Mouse (Mus musculus) limb, embryonic 15.5 days (tissue): Measurements from ENCODE around the gene Kcnk12. TPM values are rescaled to one million over a fixed set of nuclear protein-coding genes. Genes with fewer than 3 reads are reported as not detected.

Experiments
- ATAC-seq: fragments of 200-750 bp; cut with Nextera tagmentation; 2 replicates; pipeline ENCODE4 v1.8.0; 2017; ENCODE audit warnings: low read depth, moderate TSS enrichment; ENCODE audit not compliant: insufficient number of reproducible peaks, low FRiP score, low TSS enrichment
- H3K27ac ChIP-seq: fragments of 300-500 bp; sonication (generic); 2 replicates; pipeline ENCODE4 v1.5.1; 2015; ENCODE audit warnings: moderate library complexity, mild to moderate bottlenecking, inconsistent platforms
- H3K27me3 ChIP-seq: fragments of 300-500 bp; sonication (generic); 2 replicates; pipeline ENCODE4 v1.6.1; 2015; ENCODE audit warnings: inconsistent platforms
- H3K36me3 ChIP-seq: fragments of 300-500 bp; sonication (generic); 2 replicates; pipeline ENCODE4 v1.6.1; 2015; ENCODE audit warnings: inconsistent platforms
- H3K4me1 ChIP-seq: fragments of 300-500 bp; sonication (generic); 2 replicates; pipeline ENCODE4 v1.6.1; 2015; ENCODE audit warnings: inconsistent platforms
- H3K4me2 ChIP-seq: fragments of 300-500 bp; sonication (generic); 2 replicates; pipeline ENCODE4 v1.6.1; 2015; ENCODE audit warnings: mild to moderate bottlenecking, inconsistent platforms
- H3K4me3 ChIP-seq: fragments of 300-500 bp; sonication (generic); 2 replicates; pipeline ENCODE4 v1.5.1; 2015; ENCODE audit warnings: mild to moderate bottlenecking, inconsistent platforms
- H3K9ac ChIP-seq: fragments of 300-500 bp; sonication (generic); 2 replicates; pipeline ENCODE4 v1.6.1; 2015; ENCODE audit warnings: inconsistent platforms
- H3K9me3 ChIP-seq: fragments of 300-500 bp; sonication (generic); 2 replicates; pipeline ENCODE4 v1.6.1; 2016; ENCODE audit warnings: inconsistent platforms
- WGBS: fragments of 180-500 bp; shearing (Covaris S2); methylation state at CpG from one replicate; pipeline ENCODE4 v1.1.7; 2015; 5-methylcytosine and 5-hydroxymethylcytosine counted together
- polyA plus RNA-seq: library from polyadenylated mRNA; unstranded; fragments of >200 nt; fragmentation: Nextera tagmentation; extraction: Ambion mirVana; gene quantifications from 2 replicates; pipeline ENCODE4 v1.2.1, GENCODE M21; 2015

Gene Kcnk12
- polyA plus RNA-seq, 1 experiment from 2014 or later: not detected

DNA sequence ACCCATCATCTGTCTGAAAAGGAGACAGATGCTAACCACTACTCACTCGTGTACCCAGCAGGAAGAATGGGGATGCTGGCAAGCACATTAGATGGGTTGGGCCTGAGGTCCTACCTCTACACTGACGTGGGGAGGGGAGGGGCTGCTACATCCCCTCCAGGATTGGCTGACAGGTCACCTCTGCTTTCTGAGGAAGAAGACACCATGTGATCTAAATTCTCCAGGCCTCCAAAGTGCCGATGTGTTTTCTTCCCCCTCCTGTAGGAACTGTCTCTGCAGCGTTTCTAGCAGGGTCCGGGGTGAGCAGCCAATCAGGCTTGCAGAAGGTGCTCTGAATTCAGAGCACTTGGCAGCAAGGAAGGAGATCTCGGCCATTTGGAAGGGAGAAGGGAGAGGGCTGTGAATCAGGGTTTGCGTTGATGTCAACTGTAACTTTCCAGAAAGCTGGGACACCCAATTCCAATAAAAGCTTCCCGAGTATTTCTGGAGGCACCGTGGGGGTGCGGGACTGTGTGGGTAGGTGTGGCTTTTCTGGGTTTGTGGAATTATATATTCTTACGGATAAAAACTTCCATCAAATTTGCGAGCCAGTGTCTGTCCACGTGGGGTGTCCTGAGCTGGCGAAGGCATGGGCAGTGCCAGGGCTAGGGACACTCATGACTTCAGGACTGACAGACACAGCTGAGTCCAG, 13.5 kb downstream of the Kcnk12 start:
- no peaks in the 10 kb centered on the region for H3K4me1 ChIP-seq
- no peak overlapping the region for H3K4me2 ChIP-seq
- no peak for ATAC-seq
- H3K4me3 ChIP-seq: no peak overlapping the region
- WGBS: 52% methylated on average over 14 of the region's 14 CpGs
- no peaks in the 10 kb centered on the region for H3K9me3 ChIP-seq
- no peak overlapping the region for H3K27ac ChIP-seq
- H3K27me3 ChIP-seq: no peaks in the 10 kb centered on the region
- no peaks in the 10 kb centered on the region for H3K36me3 ChIP-seq
- no peak overlapping the region for H3K9ac ChIP-seq

DNA sequence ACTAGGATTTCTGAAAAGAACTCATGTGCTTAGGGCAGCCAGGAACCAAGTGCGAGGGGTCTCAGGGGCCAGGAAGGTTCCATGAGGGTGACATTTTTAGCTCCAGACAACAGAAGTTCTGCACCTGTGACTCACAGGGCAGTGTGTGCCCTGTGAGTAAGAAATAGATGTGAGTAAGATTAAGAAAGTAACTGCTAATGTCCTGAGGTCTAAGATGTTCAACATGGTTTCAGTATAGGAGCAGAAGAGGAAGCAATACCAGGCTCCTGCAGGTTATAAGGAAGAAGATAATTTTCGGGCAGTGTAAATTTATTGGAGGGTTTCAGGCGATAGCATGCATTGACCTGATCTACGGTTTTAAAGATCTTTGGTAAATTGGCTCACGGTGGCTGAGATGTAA, 16.6 kb downstream of the Kcnk12 start:
- Histone ChIP-seq H3K4me3 (no peak overlapping the region), H3K9me3 (no peaks in the 10 kb centered on the region), H3K9ac (no peak overlapping the region), H3K36me3 (no peaks in the 10 kb centered on the region), H3K27ac (no peak overlapping the region), H3K4me2 (no peak overlapping the region), H3K27me3 (no peaks in the 10 kb centered on the region), H3K4me1 (no peaks in the 10 kb centered on the region)
- ATAC-seq: no peak
- WGBS: 83% methylated on average over 5 of the region's 5 CpGs

DNA sequence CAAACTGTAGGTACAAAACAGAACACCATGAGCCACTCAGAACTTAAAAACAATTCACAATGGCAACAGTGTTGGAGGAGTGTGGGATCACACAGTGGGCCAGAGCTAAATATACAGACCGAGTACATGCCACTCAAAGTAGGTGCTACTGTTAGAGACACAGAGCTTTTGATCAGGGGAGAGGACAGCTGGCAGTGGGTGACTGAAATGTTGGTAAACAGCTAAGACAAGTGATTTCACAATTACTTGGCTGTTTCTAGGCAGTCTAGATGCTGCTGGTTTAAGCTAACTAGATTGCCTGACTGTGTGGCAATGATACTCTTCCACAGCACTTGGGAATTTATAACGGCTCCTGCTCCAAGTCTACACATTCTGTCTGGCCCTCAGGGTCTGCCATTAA, 17.6 kb downstream of the Kcnk12 start:
- no peak overlapping the region for H3K27ac ChIP-seq
- H3K27me3 ChIP-seq: no peaks in the 10 kb centered on the region
- H3K4me1 ChIP-seq: no peaks in the 10 kb centered on the region
- no peaks in the 10 kb centered on the region for H3K36me3 ChIP-seq
- no peak overlapping the region for H3K4me2 ChIP-seq
- H3K9ac ChIP-seq: no peak overlapping the region
- no peak for ATAC-seq
- no peaks in the 10 kb centered on the region for H3K9me3 ChIP-seq
- no peak overlapping the region for H3K4me3 ChIP-seq
- 52% methylated on average over 2 of the region's 2 CpGs for WGBS

DNA sequence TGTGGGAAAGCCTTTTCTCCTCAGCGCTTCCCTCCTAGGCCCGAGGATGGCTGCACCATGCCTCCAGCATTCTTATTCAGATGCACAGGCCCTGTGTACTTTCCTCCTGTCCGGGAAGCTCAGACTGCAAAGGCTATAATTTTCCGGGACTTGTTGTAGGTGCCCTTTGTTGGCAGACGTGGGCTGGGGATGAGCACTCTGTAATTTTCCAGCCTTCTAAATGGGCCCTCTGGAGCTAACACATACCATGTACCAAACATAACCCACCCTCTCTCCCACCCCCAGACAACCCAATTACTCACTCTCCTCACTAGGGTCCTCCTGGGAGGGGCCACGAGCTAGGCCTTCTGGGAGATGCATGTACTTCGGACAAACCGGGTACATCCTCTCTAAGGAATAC, 22.8 kb downstream of the Kcnk12 start:
- 77% methylated on average over 8 of the region's 8 CpGs for WGBS

DNA sequence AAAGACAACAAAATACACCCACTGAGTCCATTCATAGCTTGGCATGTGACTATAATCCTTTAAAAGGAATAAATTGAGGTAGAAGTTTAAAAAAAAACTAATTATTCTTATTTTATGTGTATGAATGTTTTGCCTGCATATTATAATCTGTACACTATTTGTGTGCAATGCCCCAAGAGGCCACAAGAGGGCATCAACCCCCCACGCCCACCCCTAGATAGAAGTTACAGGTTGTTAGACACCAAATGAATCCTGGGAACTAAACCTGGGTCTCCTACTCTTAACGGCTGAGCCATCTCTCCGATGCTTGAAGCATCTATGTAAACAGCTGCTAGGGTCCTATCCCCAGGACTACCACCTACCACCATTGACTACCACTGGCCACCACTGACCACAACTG, 24.6 kb downstream of the Kcnk12 start:
- WGBS: 82% methylated on average over 3 of the region's 3 CpGs
- no peak overlapping the region for H3K9ac ChIP-seq
- no peak for ATAC-seq

More for the DNA sequence above, 22.8 kb downstream of the Kcnk12 start:
- no peak for ATAC-seq
- no peaks in the 10 kb centered on the region for H3K4me1 ChIP-seq
- no peak overlapping the region for H3K4me2 ChIP-seq
- no peak overlapping the region for H3K27ac ChIP-seq
- no peaks in the 10 kb centered on the region for H3K36me3 ChIP-seq
- H3K27me3 ChIP-seq: no peaks in the 10 kb centered on the region
- no peaks in the 10 kb centered on the region for H3K9me3 ChIP-seq
- no peak overlapping the region for H3K9ac ChIP-seq
- no peak overlapping the region for H3K4me3 ChIP-seq

DNA sequence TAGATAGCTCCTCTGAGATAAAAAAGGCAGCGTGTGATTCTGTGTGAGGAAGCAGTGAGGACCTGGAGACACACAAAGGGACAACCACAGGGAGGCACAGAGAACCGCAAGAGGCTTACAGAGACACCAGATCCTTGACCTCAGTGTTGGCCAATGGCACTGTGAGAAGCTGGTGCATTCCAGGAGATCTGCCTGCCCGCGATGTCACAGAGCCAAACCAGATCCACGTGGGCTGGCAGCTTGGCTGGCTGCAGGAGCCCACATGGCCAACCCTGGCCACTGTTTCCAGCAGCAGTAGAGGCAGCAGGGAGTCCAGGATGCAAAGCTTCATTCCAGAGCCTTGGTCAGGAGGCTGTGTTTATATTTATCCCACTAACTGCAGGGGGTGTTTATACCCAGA, 27.0 kb downstream of the Kcnk12 start:
- Histone ChIP-seq H3K9ac (no peak overlapping the region), H3K27me3 (no peaks in the 10 kb centered on the region), H3K27ac (no peak overlapping the region), H3K9me3 (no peaks in the 10 kb centered on the region), H3K4me3 (no peak overlapping the region), H3K36me3 (no peaks in the 10 kb centered on the region), H3K4me2 (no peak overlapping the region), H3K4me1 (no peaks in the 10 kb centered on the region)
- 47% methylated on average over 5 of the region's 5 CpGs for WGBS
- ATAC-seq: no peak

More for the DNA sequence above, 24.6 kb downstream of the Kcnk12 start:
- no peak overlapping the region for H3K4me3 ChIP-seq
- H3K9me3 ChIP-seq: no peaks in the 10 kb centered on the region
- no peaks in the 10 kb centered on the region for H3K36me3 ChIP-seq
- no peak overlapping the region for H3K4me2 ChIP-seq
- H3K4me1 ChIP-seq: no peaks in the 10 kb centered on the region
- H3K27me3 ChIP-seq: no peaks in the 10 kb centered on the region
- H3K27ac ChIP-seq: no peak overlapping the region

DNA sequence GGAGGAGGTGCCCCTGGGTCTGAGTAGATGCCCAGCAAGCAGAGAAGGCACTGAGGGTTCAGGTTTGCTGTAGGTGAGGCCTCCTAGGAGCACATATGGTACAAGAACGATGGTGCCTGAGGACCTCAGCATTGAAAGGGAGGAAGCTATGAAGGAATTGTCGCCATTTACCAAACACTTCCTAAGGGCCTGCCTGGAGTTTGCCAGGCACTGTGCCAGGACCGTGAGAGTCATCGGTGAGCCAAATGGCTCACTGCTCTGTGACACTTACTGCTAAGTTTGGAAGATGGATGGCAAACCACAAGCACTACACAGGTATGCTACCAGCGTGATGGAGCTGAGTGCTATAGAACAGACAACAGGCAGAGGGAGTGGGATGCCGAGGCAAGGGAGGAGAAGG, 30.9 kb downstream of the Kcnk12 start:
- Histone ChIP-seq H3K9ac (no peak overlapping the region), H3K27ac (no peak overlapping the region), H3K4me3 (no peak overlapping the region), H3K27me3 (no peaks in the 10 kb centered on the region), H3K36me3 (no peaks in the 10 kb centered on the region), H3K4me1 (no peaks in the 10 kb centered on the region), H3K9me3 (no peaks in the 10 kb centered on the region), H3K4me2 (no peak overlapping the region)
- ATAC-seq: no peak
- WGBS: 83% methylated on average over 6 of the region's 6 CpGs

DNA sequence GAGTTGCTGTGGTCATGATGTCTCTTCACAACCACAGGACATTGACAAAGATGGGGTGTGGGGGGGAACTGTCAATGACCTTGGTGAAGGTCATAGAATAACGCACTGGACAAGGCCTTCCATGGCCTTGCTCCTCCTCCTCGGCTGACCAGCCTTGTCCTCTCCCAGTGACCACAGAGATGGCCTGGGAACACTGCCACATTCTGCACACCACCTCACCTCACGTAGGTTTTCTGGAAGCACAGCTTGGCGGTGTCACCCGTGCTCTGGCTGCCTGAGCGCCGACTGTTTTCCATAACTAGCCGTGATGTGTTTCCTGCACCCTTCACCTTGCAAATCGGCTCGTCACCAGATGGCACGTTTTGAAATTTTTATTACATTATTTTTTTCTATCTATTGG, 32.8 kb downstream of the Kcnk12 start:
- no peaks in the 10 kb centered on the region for H3K36me3 ChIP-seq

DNA sequence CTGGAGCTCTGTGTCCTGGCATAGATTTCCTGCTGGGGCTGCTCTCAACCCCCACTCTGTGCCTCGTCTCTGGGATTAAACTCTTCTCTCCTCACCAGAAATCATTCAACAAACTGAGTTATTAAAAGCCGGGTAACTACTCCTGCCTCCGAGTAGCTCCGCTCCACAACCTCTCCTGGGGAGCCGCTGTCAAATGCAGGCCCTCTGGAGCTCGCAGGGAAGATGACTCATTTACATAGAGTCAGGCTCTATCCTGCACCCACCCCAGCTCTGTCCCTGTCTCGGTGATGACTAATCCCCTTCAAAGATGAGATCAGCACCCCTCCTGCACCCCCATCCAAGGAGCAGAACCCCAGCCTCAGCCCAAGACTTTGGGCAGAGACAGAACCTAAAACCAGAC, 34.6 kb downstream of the Kcnk12 start:
- Histone ChIP-seq H3K4me1 (no peaks in the 10 kb centered on the region), H3K27me3 (no peaks in the 10 kb centered on the region), H3K4me2 (no peak overlapping the region), H3K9ac (no peak overlapping the region), H3K9me3 (no peaks in the 10 kb centered on the region), H3K4me3 (no peak overlapping the region), H3K36me3 (no peaks in the 10 kb centered on the region), H3K27ac (no peak overlapping the region)
- no peak for ATAC-seq
- 44% methylated on average over 7 of the region's 7 CpGs for WGBS

More for the DNA sequence above, 32.8 kb downstream of the Kcnk12 start:
- Histone ChIP-seq H3K27me3 (no peaks in the 10 kb centered on the region), H3K4me3 (no peak overlapping the region), H3K4me2 (no peak overlapping the region), H3K9me3 (no peaks in the 10 kb centered on the region), H3K9ac (no peak overlapping the region), H3K4me1 (no peaks in the 10 kb centered on the region), H3K27ac (no peak overlapping the region)
- 88% methylated on average over 11 of the region's 11 CpGs for WGBS
- ATAC-seq: no peak

DNA sequence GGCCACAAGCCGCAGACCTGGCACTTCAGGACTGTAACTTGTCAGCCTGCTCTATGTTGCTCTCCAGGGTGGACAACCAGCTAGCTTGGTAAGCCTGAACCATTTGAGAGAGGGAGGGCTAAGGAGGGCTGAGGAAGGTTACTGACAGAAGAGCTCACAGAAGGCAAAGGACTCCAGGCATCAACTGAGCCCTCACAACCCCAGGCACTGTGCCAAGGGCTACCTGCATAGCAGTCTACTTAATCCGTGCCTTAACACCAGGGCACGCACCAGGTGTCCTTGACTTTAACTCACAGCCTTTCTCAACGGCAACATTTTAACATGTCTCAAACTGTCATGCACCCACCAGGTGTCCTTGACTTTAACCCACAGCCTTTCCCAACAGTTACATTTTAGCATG, 37.5 kb downstream of the Kcnk12 start:
- Histone ChIP-seq H3K4me3 (no peak overlapping the region), H3K27me3 (no peaks in the 10 kb centered on the region), H3K9me3 (no peaks in the 10 kb centered on the region), H3K4me2 (no peak overlapping the region), H3K27ac (no peak overlapping the region), H3K36me3 (no peaks in the 10 kb centered on the region), H3K9ac (no peak overlapping the region), H3K4me1 (no peaks in the 10 kb centered on the region)
- ATAC-seq: no peak
- 65% methylated on average over 4 of the region's 4 CpGs for WGBS

DNA sequence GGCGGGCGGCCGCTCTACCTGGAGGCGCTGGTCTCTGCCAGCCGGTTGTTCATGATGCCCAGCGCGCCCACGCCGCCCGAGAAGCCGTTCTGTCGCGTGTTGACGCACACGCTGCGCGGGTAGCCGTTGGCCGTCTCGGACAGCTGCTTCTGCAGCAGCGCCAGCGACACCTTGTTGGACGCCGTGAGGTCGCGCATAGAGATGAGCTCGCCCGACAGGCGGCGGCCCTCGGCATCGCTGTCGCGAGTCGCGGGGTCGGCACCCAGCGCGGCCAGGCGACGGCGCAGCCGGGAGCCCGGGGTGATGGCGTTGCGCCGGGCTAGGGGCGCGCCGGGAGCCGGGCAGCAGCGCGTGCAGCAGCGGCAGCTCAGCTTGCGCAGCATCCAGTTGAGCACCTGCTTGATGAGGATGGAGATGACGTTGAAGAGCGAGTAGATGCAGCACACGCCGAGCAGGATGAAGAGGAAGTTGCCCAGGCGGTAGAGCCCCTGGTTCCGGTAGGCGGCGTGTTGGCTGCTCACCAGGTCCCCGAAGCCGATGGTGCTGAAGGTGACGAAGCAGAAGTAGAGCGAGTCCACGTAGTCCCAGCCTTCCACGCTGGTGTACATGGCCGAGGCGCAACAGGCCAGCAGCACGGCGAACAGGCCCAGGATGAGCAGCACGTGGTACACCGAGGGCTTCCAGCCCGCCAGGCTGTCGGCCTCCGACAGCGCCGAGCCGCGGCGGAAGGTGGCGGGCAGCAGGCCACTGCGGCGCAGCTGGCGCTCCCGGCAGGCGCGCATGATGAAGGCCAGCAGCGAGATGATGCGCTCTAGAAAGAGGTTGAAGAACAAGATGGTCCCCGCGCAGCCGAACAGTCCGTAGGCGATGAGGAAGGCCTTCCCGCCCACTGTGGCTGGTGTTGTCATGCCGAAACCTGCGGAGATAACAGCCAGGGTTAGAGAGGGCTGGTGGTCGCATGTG, 51.6 kb downstream of the Kcnk12 start:
- peak; percentile 55; the same call in 1 of the 2 replicates for ATAC-seq
- peaks cover 17% of the 10 kb centered on the region for H3K4me1 ChIP-seq
- H3K9me3 ChIP-seq: no peaks in the 10 kb centered on the region; the same call in 1 of the 2 replicates
- peak overlapping the region; percentile 60 for H3K4me3 ChIP-seq
- H3K36me3 ChIP-seq: no peaks in the 10 kb centered on the region
- peak overlapping the region; percentile 37 for H3K9ac ChIP-seq
- WGBS: 3% methylated on average over 100 of the region's 101 CpGs
- H3K27ac ChIP-seq: no peak overlapping the region
- peaks cover 56% of the 10 kb centered on the region for H3K27me3 ChIP-seq
- peak overlapping the region; percentile 99 for H3K4me2 ChIP-seq
